Mouse (Mus musculus) kidney, adult 2 months (tissue): ENCODE results near the gene Cnnm2. TPM values are rescaled to one million over a fixed set of nuclear protein-coding genes. Genes with fewer than 3 reads are reported as not detected.

Experiments
- DNase-seq: peaks from one replicate; pipeline ENCODE4 v3.0.0; 2021
- H3K27ac ChIP-seq: fragments of 200-500 bp; 2 replicates; pipeline ENCODE4 v1.5.1; 2012; ENCODE audit warnings: low read depth, low read length, control low read depth, inconsistent platforms; ENCODE audit not compliant: insufficient read depth
- H3K27me3 ChIP-seq: fragments of 200-500 bp; replicated peaks from 2 replicates; pipeline ENCODE4 v1.6.1; 2012; ENCODE audit warnings: mild to moderate bottlenecking, moderate library complexity, low read length, inconsistent platforms; ENCODE audit not compliant: control insufficient read depth, insufficient read depth
- H3K36me3 ChIP-seq: fragments of 200-500 bp; 2 replicates; pipeline ENCODE4 v1.6.1; 2012; ENCODE audit warnings: mild to moderate bottlenecking, moderate library complexity, low read length, inconsistent platforms; ENCODE audit not compliant: control insufficient read depth, insufficient read depth
- H3K4me1 ChIP-seq: fragments of 200-500 bp; 2 replicates; pipeline ENCODE4 v1.6.1; 2011; ENCODE audit warnings: low read length; ENCODE audit not compliant: control insufficient read depth, insufficient read depth
- H3K4me3 ChIP-seq: fragments of 200-500 bp; 2 replicates; pipeline ENCODE4 v1.5.1; 2011; ENCODE audit warnings: mild to moderate bottlenecking, low read depth, low read length, control low read depth; ENCODE audit not compliant: insufficient read depth
- CTCF ChIP-seq: fragments of 200-500 bp; conservative IDR thresholded peaks from 2 replicates; pipeline ENCODE4 v1.5.1; 2011; ENCODE audit warnings: low read depth, mild to moderate bottlenecking, control low read depth, low read length, moderate library complexity, mixed read lengths; ENCODE audit not compliant: insufficient read depth, insufficient read length
- POLR2A ChIP-seq: fragments of 200-500 bp; IDR thresholded peaks from one replicate; pipeline ENCODE4 v1.6.1; 2011; ENCODE audit warnings: low read depth, low read length, control low read depth
- WGBS: fragments of 180-500 bp; shearing (Covaris S2); methylation state at CpG from one replicate; pipeline ENCODE4 v1.1.7; 2018; 5-methylcytosine and 5-hydroxymethylcytosine counted together
- polyA plus RNA-seq: library from polyadenylated mRNA; depleted of rRNA; stranded (reverse); fragments of >200 nt; gene quantifications from 2 replicates; pipeline ENCODE4 v1.2.3, GENCODE M21; 2012

Cnnm2 gene
- polyA plus RNA-seq, 1 experiment, result 26.4 TPM

- TF ChIP-seq CTCF (no peak), POLR2A (no peak)
- no peaks in the 10 kb centered on the region for H3K27me3 ChIP-seq
- no peak overlapping the region for H3K4me3 ChIP-seq
- 70% methylated on average over 5 of the region's 5 CpGs for WGBS
- DNase-seq, result no peak
- peaks cover 14% of the 10 kb centered on the region; the same call in 1 of the 2 replicates for H3K4me1 ChIP-seq
- no peak overlapping the region for H3K27ac ChIP-seq
- H3K36me3 ChIP-seq, result no peaks in the 10 kb centered on the region
These were observed 46.9 kb downstream of the Cnnm2 start for GRCm38 (mm10) chr19:46808261-46808660.

- peaks cover 14% of the 10 kb centered on the region; the same call in 1 of the 2 replicates for H3K4me1 ChIP-seq
- H3K27me3 ChIP-seq, result no peaks in the 10 kb centered on the region
- WGBS, result 51% methylated on average over 5 of the region's 5 CpGs
- no peaks in the 10 kb centered on the region for H3K36me3 ChIP-seq
- no peak for TF ChIP-seq POLR2A
- no peak for TF ChIP-seq CTCF
- H3K27ac ChIP-seq, result no peak overlapping the region
- peak; percentile 71 for DNase-seq
- no peak overlapping the region for H3K4me3 ChIP-seq
These were observed 47.6 kb downstream of the Cnnm2 start for GRCm38 (mm10) chr19:46809031-46809430.

- Histone ChIP-seq H3K27me3 (no peaks in the 10 kb centered on the region), H3K36me3 (no peaks in the 10 kb centered on the region), H3K27ac (no peak overlapping the region), H3K4me1 (no peaks in the 10 kb centered on the region), H3K4me3 (no peak overlapping the region)
- DNase-seq, result no peak
- TF ChIP-seq POLR2A, result no peak
- no peak for TF ChIP-seq CTCF
- 75% methylated on average over 7 of the region's 7 CpGs for WGBS
These were observed 57.9 kb downstream of the Cnnm2 start for GRCm38 (mm10) chr19:46819276-46819675.

GRCm38 (mm10) chr19:46822491-46822890 lies 61.1 kb downstream of the Cnnm2 start:
- 90% methylated on average over 4 of the region's 4 CpGs for WGBS
- TF ChIP-seq POLR2A (no peak), CTCF (no peak)
- Histone ChIP-seq H3K4me3 (no peak overlapping the region), H3K27ac (no peak overlapping the region), H3K4me1 (no peaks in the 10 kb centered on the region), H3K36me3 (no peaks in the 10 kb centered on the region), H3K27me3 (no peaks in the 10 kb centered on the region)
- DNase-seq, result no peak

DNA sequence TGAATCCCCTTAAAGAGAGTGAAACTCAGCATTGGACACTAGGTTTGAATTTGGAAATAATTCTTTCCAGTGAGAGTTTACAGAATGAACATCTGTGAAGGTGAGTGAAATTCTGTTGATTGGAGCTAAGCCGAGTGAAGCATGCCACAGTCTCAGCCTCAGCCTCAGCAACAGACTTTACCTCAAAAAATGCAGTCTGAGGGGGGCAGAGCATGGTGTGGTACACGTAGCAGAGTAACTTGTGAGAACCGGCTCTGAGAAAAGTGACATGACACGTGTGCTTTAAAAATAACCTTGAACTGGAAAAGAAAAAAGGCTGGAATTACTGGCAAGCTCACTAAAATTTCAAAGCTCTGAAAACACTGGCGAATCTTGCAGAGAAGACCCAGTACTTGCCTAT lies 62.4 kb downstream of the Cnnm2 start:
- Histone ChIP-seq H3K27ac (peak overlapping the region; percentile 46; the same call in 1 of the 2 replicates), H3K4me3 (no peak overlapping the region), H3K36me3 (no peaks in the 10 kb centered on the region), H3K4me1 (no peaks in the 10 kb centered on the region), H3K27me3 (no peaks in the 10 kb centered on the region)
- WGBS, result 44% methylated on average over 5 of the region's 5 CpGs
- TF ChIP-seq POLR2A (no peak), CTCF (no peak)
- peak; percentile 20 for DNase-seq

DNA sequence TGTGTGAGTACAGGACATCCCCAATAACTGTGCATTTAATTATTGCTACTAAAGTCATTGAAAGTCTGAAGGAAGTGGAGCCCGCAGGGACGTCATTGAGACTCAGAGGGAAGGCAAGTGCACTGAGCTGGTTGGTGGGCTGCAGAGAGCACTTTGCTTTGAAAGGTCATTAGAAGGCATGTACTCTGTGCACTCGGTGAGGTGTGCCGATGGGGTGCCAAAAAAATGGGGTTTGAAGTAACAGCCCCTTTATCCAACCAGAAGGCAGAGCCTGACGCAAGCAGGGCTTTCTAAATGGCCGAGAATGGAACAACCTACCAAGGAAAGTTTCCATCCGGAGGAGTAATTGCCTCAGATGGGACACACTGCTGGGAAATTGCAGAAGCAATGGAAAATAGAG lies 63.5 kb downstream of the Cnnm2 start:
- Histone ChIP-seq H3K4me3 (no peak overlapping the region), H3K27ac (no peak overlapping the region), H3K4me1 (no peaks in the 10 kb centered on the region), H3K27me3 (no peaks in the 10 kb centered on the region), H3K36me3 (no peaks in the 10 kb centered on the region)
- 75% methylated on average over 7 of the region's 7 CpGs for WGBS
- DNase-seq, result peak; percentile 43
- no peak for TF ChIP-seq POLR2A
- TF ChIP-seq CTCF, result no peak

DNA sequence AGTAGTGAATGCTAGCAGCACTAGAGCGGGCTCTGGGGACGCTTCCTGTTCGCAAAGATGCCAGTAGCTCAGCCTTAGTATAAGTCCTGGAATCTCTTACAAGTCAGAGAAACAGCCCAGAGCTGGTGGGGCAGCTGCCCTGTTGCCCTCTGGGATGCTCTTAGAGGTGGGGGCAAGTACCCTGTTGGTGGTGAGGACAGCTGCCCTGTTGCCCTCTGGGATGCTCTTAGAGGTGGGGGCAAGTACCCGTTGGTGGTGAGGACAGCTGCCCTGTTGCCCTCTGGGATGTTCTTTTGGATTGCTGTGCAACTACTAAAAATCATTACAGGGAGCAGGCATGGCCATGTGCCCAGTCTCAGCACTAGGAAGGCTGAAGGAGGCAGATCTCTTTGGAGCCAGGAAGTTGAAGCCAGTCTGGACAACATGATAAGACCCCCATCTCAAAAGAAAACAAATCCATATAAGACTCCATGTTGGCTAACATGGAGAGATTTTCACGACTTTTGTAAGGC lies 66.3 kb downstream of the Cnnm2 start:
- no peak overlapping the region for H3K4me3 ChIP-seq
- H3K36me3 ChIP-seq, result no peaks in the 10 kb centered on the region
- WGBS, result 67% methylated on average over 5 of the region's 5 CpGs
- no peak overlapping the region for H3K27ac ChIP-seq
- no peaks in the 10 kb centered on the region for H3K27me3 ChIP-seq
- peak; percentile 68 for DNase-seq
- TF ChIP-seq CTCF, result no peak
- TF ChIP-seq POLR2A, result no peak
- no peaks in the 10 kb centered on the region for H3K4me1 ChIP-seq

DNA sequence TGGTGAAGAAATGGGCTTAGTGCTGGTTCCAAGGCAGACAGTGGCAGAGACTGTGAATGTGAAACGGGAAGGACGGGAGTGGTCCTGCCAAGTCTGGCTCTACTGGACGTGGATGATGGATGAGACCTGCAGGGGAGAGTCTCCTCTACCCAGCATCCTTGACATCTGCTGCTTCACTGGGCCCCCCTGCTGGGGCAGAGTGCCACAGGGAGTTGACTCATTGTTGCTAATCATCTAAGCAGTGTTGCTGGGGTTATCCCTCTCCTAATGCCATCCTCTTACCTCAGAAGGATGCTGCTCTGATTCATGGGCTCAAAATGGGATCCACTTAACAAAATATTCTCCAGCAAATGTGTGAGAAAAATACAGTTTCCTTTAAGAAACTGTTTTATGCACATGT lies 67.6 kb downstream of the Cnnm2 start:
- 61% methylated on average over 3 of the region's 3 CpGs for WGBS
- Histone ChIP-seq H3K27ac (no peak overlapping the region), H3K4me3 (no peak overlapping the region), H3K4me1 (no peaks in the 10 kb centered on the region), H3K27me3 (no peaks in the 10 kb centered on the region), H3K36me3 (no peaks in the 10 kb centered on the region)
- no peak for DNase-seq
- TF ChIP-seq POLR2A (no peak), CTCF (no peak)
